Mouse (Mus musculus) heart, adult 2 months (tissue): Measurements from ENCODE around the gene Dnal1.

Experiments used
- CTCF ChIP-seq: fragments of 200-600 bp; IDR thresholded peaks from 2 replicates; pipeline ENCODE4 v1.8.1; 2022; ENCODE audit warnings: antibody characterized with exemption, mild to moderate bottlenecking, moderate library complexity
- POLR2A ChIP-seq: fragments of 200-500 bp; IDR thresholded peaks from 2 replicates; pipeline ENCODE4 v1.6.1; 2011; ENCODE audit warnings: mild to moderate bottlenecking, low read depth, low read length, control low read depth; ENCODE audit not compliant: insufficient read depth

DNA sequence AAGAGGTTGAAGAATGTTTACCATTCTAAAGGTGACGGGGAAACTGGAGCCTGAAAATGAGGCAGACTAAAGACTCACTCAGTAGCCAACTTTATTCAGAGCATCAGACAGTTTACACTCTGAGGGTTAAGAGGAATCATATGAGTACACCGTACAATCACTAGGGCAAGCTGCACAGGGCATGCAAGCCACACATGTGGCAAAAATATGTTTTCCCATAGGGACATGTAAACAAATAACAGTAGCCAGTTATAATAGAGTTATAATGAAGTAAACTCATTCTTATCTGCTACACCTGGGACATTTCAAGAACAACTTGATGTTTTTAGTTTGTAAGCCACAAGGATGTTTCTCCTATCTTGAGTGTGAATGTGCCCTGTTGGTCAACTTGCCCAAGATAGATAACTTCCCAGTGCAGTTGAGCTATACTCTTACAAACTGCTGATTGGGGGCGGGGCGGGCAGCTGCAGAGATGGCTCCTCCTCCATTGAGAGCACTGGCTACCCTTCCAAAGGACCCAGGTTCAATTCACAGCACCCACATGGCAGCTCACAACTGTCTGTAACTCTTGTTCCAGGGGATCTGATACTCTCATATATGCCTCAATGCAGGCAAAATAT is 36.7 kb upstream of the Dnal1 start:
- no peak for TF ChIP-seq POLR2A
- TF ChIP-seq CTCF = no peak
